ENCODE assay signal across 8 mouse cellular contexts in the genomic region with DNA sequence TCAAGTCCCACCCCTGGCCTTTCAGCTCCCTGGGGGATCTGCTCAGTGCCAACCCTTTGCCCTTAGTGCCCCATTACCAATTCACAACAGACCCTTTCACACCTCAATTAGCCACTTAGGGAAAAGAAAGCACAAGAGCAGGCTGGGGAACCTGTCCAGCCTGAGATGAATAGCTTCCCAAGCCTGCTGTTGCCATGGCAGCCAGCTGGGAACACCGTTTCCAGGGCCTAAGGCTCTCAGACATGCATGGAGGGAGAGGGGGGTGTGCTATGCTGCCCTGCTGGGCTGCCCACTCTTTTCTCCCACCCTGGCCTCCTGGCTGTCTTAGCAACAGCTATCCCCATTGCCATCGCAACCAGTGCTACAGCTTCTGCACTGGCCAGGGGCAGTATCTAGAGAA. TPM values are rescaled to one million over a fixed set of nuclear protein-coding genes. Genes with fewer than 3 reads are reported as not detected.
A peak's percentile ranks its signal among the peaks of the same experiment; 100 is the strongest.
DNase-seq lines count a peak whose midpoint lies in the region; ATAC-seq lines count a peak whose summit lies in the region.

No protein-coding gene starts in this region.

- peaks cover 24% of the 10 kb centered on the region for H3K4me1 ChIP-seq in forebrain, embryonic 16.5 days (replicated peaks; ENCODE audit: control insufficient read depth, insufficient read depth, low read length)
- H3K4me1 ChIP-seq in midbrain, embryonic 12.5 days, result peaks cover 25% of the 10 kb centered on the region

- H3K36me3 ChIP-seq in forebrain, embryonic 16.5 days (ENCODE audit: control insufficient read depth, insufficient read depth), result no peaks in the 10 kb centered on the region
- H3K36me3 ChIP-seq in midbrain, embryonic 12.5 days, result no peaks in the 10 kb centered on the region

- H3K9ac ChIP-seq in forebrain, embryonic 16.5 days (replicated peaks; ENCODE audit: low read depth, low read length), result no peak overlapping the region
- H3K9ac ChIP-seq in midbrain, embryonic 12.5 days (replicated peaks), result no peak overlapping the region

- no peak overlapping the region for H3K4me2 ChIP-seq in forebrain, embryonic 16.5 days (ENCODE audit: low read length)
- 0 out of 2 replicates have a peak overlapping the region, but pooled peaks have one; percentile 9 for H3K4me2 ChIP-seq in midbrain, embryonic 12.5 days (replicated peaks)

- peak overlapping the region; percentile 54 for H3K27ac ChIP-seq in forebrain, embryonic 16.5 days (ENCODE audit: low read length)
- H3K27ac ChIP-seq in midbrain, embryonic 12.5 days (replicated peaks), result peak overlapping the region; percentile 81

- no peaks in the 10 kb centered on the region for H3K9me3 ChIP-seq in forebrain, embryonic 16.5 days (ENCODE audit: control insufficient read depth, low read length)
- H3K9me3 ChIP-seq in midbrain, embryonic 12.5 days, result no peaks in the 10 kb centered on the region

- ATAC-seq in forebrain, embryonic 16.5 days, result peak; percentile 98
- peak; percentile 99 for ATAC-seq in midbrain, embryonic 12.5 days (ENCODE audit: low FRiP score, low read depth)

- DNase-seq in kidney, adult 11 months, result peak; percentile 56
- DNase-seq in kidney, adult 18-20 months, result no peak
- DNase-seq in kidney, postnatal 10 days, result peak; percentile 76
- peak; percentile 26 for DNase-seq in yolk sac, embryonic 10.5 days (ENCODE audit: low spot score)
- DNase-seq in spleen, postnatal 4 days (ENCODE audit: low spot score in 2 of 2), result no peak
- no peak for DNase-seq in T-cell, adult 2 months (ENCODE audit: low spot score)

- WGBS in forebrain, embryonic 16.5 days, result 0% methylated on average over 2 of the region's 2 CpGs
- WGBS in midbrain, embryonic 12.5 days, result 5% methylated on average over 2 of the region's 2 CpGs

- no peak overlapping the region for H3K4me3 ChIP-seq in forebrain, embryonic 16.5 days (replicated peaks; ENCODE audit: low read length)
- no peak overlapping the region for H3K4me3 ChIP-seq in midbrain, embryonic 12.5 days

- 0 out of 2 replicates have a peak, but pooled peaks cover 6% of the 10 kb centered on the region for H3K27me3 ChIP-seq in forebrain, embryonic 16.5 days (replicated peaks; ENCODE audit: control insufficient read depth, insufficient read depth, low read length)
- peaks cover 6% of the 10 kb centered on the region; the same call in 1 of the 2 replicates for H3K27me3 ChIP-seq in midbrain, embryonic 12.5 days

RNA-seq across cellular contexts. Expression of a gene that starts 47.9 kb away (rescaled TPM):
- 60.2 and 62.2 TPM in 2 replicates for polyA plus RNA-seq in forebrain, embryonic 16.5 days (2015; fragmentation: Nextera tagmentation; extraction: Ambion mirVana)
- 137 and 144 TPM in 2 replicates for polyA plus RNA-seq in midbrain, embryonic 12.5 days (2016; fragmentation: Nextera tagmentation; extraction: Ambion mirVana)

Comparison
In these comparisons a context has a peak if more than half of its experiments do, and no peak if none do; other contexts are left out.
1. DNase-seq: peak in kidney, adult 11 months (single experiment), kidney, postnatal 10 days (single experiment) and yolk sac, embryonic 10.5 days (single experiment); none in kidney, adult 18-20 months (single experiment), spleen, postnatal 4 days (0 of 2) and T-cell, adult 2 months (single experiment).